Mouse (Mus musculus) intestine, embryonic 14.5 days (tissue): ENCODE results near the gene Gm42669. TPM values are rescaled to one million over a fixed set of nuclear protein-coding genes. Genes with fewer than 3 reads are reported as not detected.

Source experiments
- ATAC-seq: fragments of 200-750 bp; cut with Nextera tagmentation; replicated peaks from 2 replicates; pipeline ENCODE4 v1.8.0; 2017; ENCODE audit warnings: low read depth, moderate number of reproducible peaks, moderate TSS enrichment, moderate library complexity; ENCODE audit not compliant: low FRiP score, low TSS enrichment
- DNase-seq: peaks from one replicate; pipeline ENCODE4 v3.0.0-alpha.2; 2018; ENCODE audit warnings: low spot score
- H3K27ac ChIP-seq: fragments of 300-500 bp; sonication (generic); 2 replicates; pipeline ENCODE4 v1.5.1; 2014; ENCODE audit warnings: low read depth, mild to moderate bottlenecking, control low read depth
- H3K27me3 ChIP-seq: fragments of 300-500 bp; sonication (generic); replicated peaks from 2 replicates; pipeline ENCODE4 v1.6.1; 2014; ENCODE audit warnings: low read length, control low read depth; ENCODE audit not compliant: control insufficient read depth, insufficient read depth
- H3K36me3 ChIP-seq: fragments of 300-500 bp; sonication (generic); 2 replicates; pipeline ENCODE4 v1.6.1; 2014; ENCODE audit warnings: low read length, control low read depth; ENCODE audit not compliant: control insufficient read depth, insufficient read depth
- H3K4me1 ChIP-seq: fragments of 300-500 bp; sonication (generic); replicated peaks from 2 replicates; pipeline ENCODE4 v1.6.1; 2014; ENCODE audit warnings: low read length, control low read depth, mixed read lengths; ENCODE audit not compliant: control insufficient read depth, insufficient read depth
- H3K4me2 ChIP-seq: fragments of 300-500 bp; sonication (generic); 2 replicates; pipeline ENCODE4 v1.6.1; 2014; ENCODE audit warnings: low read length
- H3K4me3 ChIP-seq: fragments of 300-500 bp; sonication (generic); 2 replicates; pipeline ENCODE4 v1.5.1; 2014; ENCODE audit warnings: low read depth, low read length, control low read depth, mixed read lengths
- H3K9ac ChIP-seq: fragments of 300-500 bp; sonication (generic); 2 replicates; pipeline ENCODE4 v1.6.1; 2014; ENCODE audit warnings: mild to moderate bottlenecking, low read length
- H3K9me3 ChIP-seq: fragments of 300-500 bp; sonication (generic); 2 replicates; pipeline ENCODE4 v1.6.1; 2016; ENCODE audit warnings: low read length, control low read depth; ENCODE audit not compliant: control insufficient read depth
- WGBS: fragments of 180-500 bp; shearing (Covaris S2); extraction: QIAGEN DNeasy Blood & Tissue Kit; methylation state at CpG from one replicate; pipeline ENCODE4 v1.1.7; 2014; 5-methylcytosine and 5-hydroxymethylcytosine counted together
- polyA plus RNA-seq: library from polyadenylated mRNA; unstranded; fragments of >200 nt; fragmentation: Nextera tagmentation; extraction: Ambion mirVana; gene quantifications from 2 replicates; pipeline ENCODE4 v1.2.1, GENCODE M21; 2014

The Gm42669 gene
- polyA plus RNA-seq, 1 experiment from 2014 or later = 0.69 TPM

DNA sequence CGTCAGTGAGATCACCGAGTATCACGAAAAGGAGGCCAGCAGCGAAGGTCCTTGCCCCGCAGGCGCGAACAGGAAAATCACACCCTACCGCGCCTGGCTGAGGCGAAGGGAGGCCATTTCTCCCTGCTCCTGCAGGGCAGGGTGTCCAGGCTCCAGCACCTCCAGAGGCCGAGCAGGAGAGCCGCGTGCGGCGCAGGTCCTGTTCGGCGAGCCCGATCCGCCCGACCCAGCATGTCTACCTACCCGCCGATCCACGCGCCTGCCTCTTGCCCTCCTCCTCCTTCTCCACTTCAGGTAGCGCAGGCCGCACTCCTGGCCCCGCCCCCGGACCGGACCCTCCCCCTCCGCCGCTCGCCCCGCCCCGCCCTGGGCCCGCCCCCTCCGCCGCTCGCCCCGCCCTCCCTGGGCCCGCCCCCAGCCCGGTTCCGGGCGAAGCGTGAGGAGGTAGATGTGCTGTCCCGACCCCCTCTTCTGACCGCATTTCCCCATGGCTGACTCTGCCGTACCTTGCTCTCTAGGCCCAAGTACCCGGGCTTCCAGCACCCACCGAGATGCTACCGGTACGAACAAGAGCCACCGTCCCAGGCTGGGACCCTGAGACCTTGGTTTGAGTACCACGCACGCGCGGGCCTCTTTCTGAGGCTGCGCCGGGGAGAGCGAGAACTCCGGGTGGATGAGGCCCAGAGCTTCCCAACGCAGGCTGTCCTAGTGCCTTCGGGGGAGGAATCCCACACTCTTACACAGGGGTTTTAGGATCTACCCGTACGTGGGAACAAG lies 90.1 kb downstream of the Gm42669 start, which contains the start of the genes Rpap2 and Glmn:
Gene Rpap2 (plus strand): TSS at position 73 of the 777 bp plus-strand sequence.
Gene Glmn (minus strand): TSS at position 588 of the 777 bp plus-strand sequence.
- Histone ChIP-seq H3K27me3 (no peaks in the 10 kb centered on the region), H3K4me1 (peaks cover 9% of the 10 kb centered on the region), H3K9ac (peak within 1 kb of the TSS; percentile 75), H3K4me2 (peak within 1 kb of the TSS; percentile 71), H3K27ac (peak within 1 kb of the TSS; percentile 83), H3K9me3 (no peaks in the 10 kb centered on the region), H3K4me3 (peak within 1 kb of the TSS; percentile 71), H3K36me3 (peaks cover 18% of the 10 kb centered on the region)
- under 1% methylated on average over 60 of the region's 64 CpGs for WGBS
- ATAC-seq (peak; percentile 96), DNase-seq (peak; percentile 97)

DNA sequence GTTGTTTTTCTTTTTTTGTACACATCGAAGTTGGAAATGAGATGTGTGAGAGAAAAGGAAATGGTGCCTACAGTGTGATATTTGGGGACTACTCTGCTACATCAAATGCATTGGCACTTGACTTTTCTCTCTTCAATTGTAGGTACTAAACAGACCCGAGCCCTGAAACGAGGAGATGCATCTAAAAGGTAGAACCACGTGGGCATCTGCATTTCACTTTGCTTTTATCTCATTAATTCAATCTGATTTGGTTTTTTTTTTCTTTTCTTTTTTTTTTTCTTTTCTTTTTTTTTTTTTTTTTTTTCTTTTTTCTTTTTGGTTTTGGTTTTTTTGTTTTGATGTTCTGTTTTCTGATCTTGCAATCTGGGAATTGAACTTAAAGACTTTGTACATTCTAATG lies 91.0 kb downstream of the Gm42669 start:
- Histone ChIP-seq H3K9me3 (no peaks in the 10 kb centered on the region), H3K4me2 (peak overlapping the region; percentile 71), H3K36me3 (peaks cover 17% of the 10 kb centered on the region), H3K4me3 (peak overlapping the region; percentile 71), H3K27me3 (no peaks in the 10 kb centered on the region), H3K27ac (no peak overlapping the region), H3K9ac (peak overlapping the region; percentile 75), H3K4me1 (peaks cover 9% of the 10 kb centered on the region)
- DNase-seq (no peak), ATAC-seq (no peak)
- 25% methylated on average over 4 of the region's 4 CpGs for whole genome bisulfite sequencing

DNA sequence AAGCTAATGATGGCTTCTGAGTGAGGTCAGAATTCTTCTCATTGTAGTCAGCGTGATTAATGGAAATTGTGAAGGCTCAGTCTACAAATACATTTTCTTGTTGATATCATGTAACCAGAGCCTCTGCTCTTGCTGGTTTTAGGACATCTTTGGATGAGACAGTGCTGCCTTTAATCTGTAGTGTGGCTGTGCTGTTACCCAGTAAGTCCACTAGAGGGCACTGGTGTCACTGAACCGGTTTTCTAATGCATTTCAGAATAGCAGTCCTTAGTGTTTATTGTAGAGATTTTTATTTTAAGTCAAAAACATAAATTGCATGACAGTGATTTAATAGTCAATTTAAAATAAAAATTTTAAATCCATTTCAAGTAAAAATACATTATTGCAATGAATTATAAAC lies 103.8 kb downstream of the Gm42669 start:
- 3% methylated on average over 2 of the region's 2 CpGs for WGBS
- H3K4me1 ChIP-seq = no peaks in the 10 kb centered on the region
- H3K27me3 ChIP-seq = no peaks in the 10 kb centered on the region
- DNase-seq = peak; percentile 65
- H3K9me3 ChIP-seq = no peaks in the 10 kb centered on the region
- 0 out of 2 replicates have a peak, but pooled peaks have one; percentile 36 for ATAC-seq
- no peak overlapping the region for H3K4me2 ChIP-seq
- no peak overlapping the region for H3K9ac ChIP-seq
- H3K27ac ChIP-seq = no peak overlapping the region
- H3K36me3 ChIP-seq = peaks cover 47% of the 10 kb centered on the region
- no peak overlapping the region for H3K4me3 ChIP-seq

- H3K27me3 ChIP-seq = no peaks in the 10 kb centered on the region
- H3K4me2 ChIP-seq = no peak overlapping the region
- H3K36me3 ChIP-seq = peaks cover 56% of the 10 kb centered on the region
- H3K27ac ChIP-seq = no peak overlapping the region
- 74% methylated on average over 6 of the region's 6 CpGs for WGBS
- H3K9ac ChIP-seq = no peak overlapping the region
- H3K4me3 ChIP-seq = no peak overlapping the region
- H3K9me3 ChIP-seq = no peaks in the 10 kb centered on the region
- no peak for ATAC-seq
- DNase-seq = no peak
- no peaks in the 10 kb centered on the region for H3K4me1 ChIP-seq
Observed at GRCm38 (mm10) chr5:107617986-107618385, 110.6 kb downstream of the Gm42669 start.

GRCm38 (mm10) chr5:107621327-107621726 lies 113.9 kb downstream of the Gm42669 start:
- H3K36me3 ChIP-seq = peaks cover 51% of the 10 kb centered on the region
- no peak for DNase-seq
- H3K4me2 ChIP-seq = no peak overlapping the region
- WGBS = 94% methylated on average over 3 of the region's 3 CpGs
- ATAC-seq = no peak
- H3K9me3 ChIP-seq = no peaks in the 10 kb centered on the region
- H3K9ac ChIP-seq = no peak overlapping the region
- H3K4me1 ChIP-seq = no peaks in the 10 kb centered on the region
- H3K27me3 ChIP-seq = no peaks in the 10 kb centered on the region
- H3K27ac ChIP-seq = no peak overlapping the region
- H3K4me3 ChIP-seq = no peak overlapping the region

Other genes with a start within 250 kb of the Gm42669 start
- 24.4 and 28.7 TPM in 2 replicates for gene Tgfbr3, start 218.0 kb upstream of the Gm42669 start, polyA plus RNA-seq
- gene Brdt, start 176.5 kb upstream of the Gm42669 start, polyA plus RNA-seq = 1.6 and 1.7 TPM in 2 replicates
- 0.55 and 0.93 TPM in 2 replicates for gene Ephx4, start 104.9 kb upstream of the Gm42669 start, polyA plus RNA-seq
- gene Lpcat2b, start 76.1 kb upstream of the Gm42669 start, polyA plus RNA-seq = not detected in 2 replicates
- gene Btbd8, start 69.6 kb upstream of the Gm42669 start, polyA plus RNA-seq = 4.7 and 5.4 TPM in 2 replicates
- gene 1700028K03Rik, start 27.1 kb downstream of the Gm42669 start, polyA plus RNA-seq = 0.08 and 0.12 TPM in 2 replicates
- gene Rpap2, start 89.8 kb downstream of the Gm42669 start, polyA plus RNA-seq = 16.8 and 21.6 TPM in 2 replicates
- 32.5 and 33.0 TPM in 2 replicates for gene Glmn, start 90.3 kb downstream of the Gm42669 start, polyA plus RNA-seq
- 0.69 and 1.4 TPM in 2 replicates for gene Gfi1, start 218.4 kb downstream of the Gm42669 start, polyA plus RNA-seq